Mouse (Mus musculus) CH12.LX (cell line): ENCODE measurements at regions not wholly inside any gene's neighbourhood (a gene's known extent, or its start where the extent isn't known, plus 50 kb on each side); places are given as distances from the start of the nearest gene placed in this dataset.

Source experiments
- DNase-seq: peaks from one replicate; pipeline ENCODE4 v3.0.0-alpha.2; 2013; ENCODE audit errors: extremely low read depth
- H3K27ac ChIP-seq: 2 replicates; pipeline ENCODE4 v1.5.1; 2012; ENCODE audit warnings: low read depth, mild to moderate bottlenecking, control low read depth, moderate library complexity; ENCODE audit not compliant: insufficient read depth
- H3K27me3 ChIP-seq: replicated peaks from 2 replicates; pipeline ENCODE3; 2012; ENCODE audit warnings: inconsistent platforms
- H3K36me3 ChIP-seq, 2 experiments: replicated peaks in 1 of 2; 2 replicates each; pipeline versions ENCODE3 to v1.6.1; 2012; ENCODE audit warnings: inconsistent platforms in 1 of 2, low read length in 1 of 2, mild to moderate bottlenecking in 1 of 2, mixed read lengths in 1 of 2, moderate library complexity in 1 of 2; ENCODE audit not compliant: control insufficient read depth in 1 of 2, insufficient read depth in 1 of 2
- H3K4me1 ChIP-seq, 2 experiments: 2 replicates each; pipeline ENCODE4 v1.6.1; 2012; ENCODE audit warnings: inconsistent platforms in 1 of 2, moderate library complexity in 1 of 2; ENCODE audit not compliant: insufficient read depth in 2 of 2, control insufficient read depth in 1 of 2
- H3K4me2 ChIP-seq: 2 replicates; pipeline ENCODE4 v1.6.1; 2012; ENCODE audit warnings: low read depth, mild to moderate bottlenecking, control low read depth; ENCODE audit not compliant: poor library complexity, insufficient read depth, severe bottlenecking
- H3K4me3 ChIP-seq, 3 experiments: fragments of 150-350 bp in 1 of 3; sonication (generic) in 1 of 3; replicated peaks in 1 of 3; 2 replicates each; pipeline versions ENCODE3 to v1.5.1; 2011 to 2012; ENCODE audit warnings: low read depth in 2 of 3, low read length in 2 of 3, mild to moderate bottlenecking in 2 of 3, moderate library complexity in 2 of 3, control low read depth in 1 of 3, improper control_type of control experiment in 1 of 3, inconsistent platforms in 1 of 3, mixed read lengths in 1 of 3; ENCODE audit not compliant: poor library complexity in 1 of 3
- H3K79me2 ChIP-seq: replicated peaks from 2 replicates; pipeline ENCODE4 v1.6.1; 2012; ENCODE audit warnings: mild to moderate bottlenecking, moderate library complexity; ENCODE audit not compliant: control insufficient read depth, poor library complexity, insufficient read depth, severe bottlenecking; ENCODE audit errors: extremely low read depth
- H3K9ac ChIP-seq: 2 replicates; pipeline ENCODE4 v1.6.1; 2012; ENCODE audit warnings: low read depth, mild to moderate bottlenecking, control low read depth, moderate library complexity; ENCODE audit not compliant: insufficient read depth
- H3K9me3 ChIP-seq: replicated peaks from 2 replicates; pipeline ENCODE3; 2012; ENCODE audit warnings: low read length, inconsistent platforms, mixed read lengths
- BHLHE40 ChIP-seq: IDR thresholded peaks from 2 replicates; pipeline ENCODE4 v1.6.1; 2011; ENCODE audit warnings: mild to moderate bottlenecking, low read depth, low read length, improper control_type of control experiment
- CHD1 ChIP-seq: IDR thresholded peaks from 2 replicates; pipeline ENCODE4 v1.6.1; 2012; ENCODE audit warnings: low read depth, low read length, improper control_type of control experiment, inconsistent platforms
- CHD2 ChIP-seq: IDR thresholded peaks from 2 replicates; pipeline ENCODE4 v1.6.1; 2011; ENCODE audit warnings: low read length, improper control_type of control experiment
- E2F4 ChIP-seq: IDR thresholded peaks from 2 replicates; pipeline ENCODE4 v1.6.1; 2011; ENCODE audit warnings: low read depth, low read length, improper control_type of control experiment; ENCODE audit not compliant: insufficient replicate concordance
- ELF1 ChIP-seq: IDR thresholded peaks from 2 replicates; pipeline ENCODE4 v1.6.1; 2014; ENCODE audit warnings: low read depth, mild to moderate bottlenecking, inconsistent platforms, low read length, improper control_type of control experiment
- EP300 ChIP-seq: IDR thresholded peaks from 2 replicates; pipeline ENCODE4 v1.6.1; 2011; ENCODE audit warnings: low read length, improper control_type of control experiment
- GABPA ChIP-seq: IDR thresholded peaks from 2 replicates; pipeline ENCODE4 v1.6.1; 2012; ENCODE audit warnings: low read depth, low read length, improper control_type of control experiment, inconsistent platforms; ENCODE audit not compliant: insufficient replicate concordance
- IRF4 ChIP-seq: IDR thresholded peaks from 2 replicates; pipeline ENCODE4 v1.6.1; 2014; ENCODE audit warnings: low read depth, mild to moderate bottlenecking, inconsistent platforms, low read length, improper control_type of control experiment
- JUN ChIP-seq: IDR thresholded peaks from 2 replicates; pipeline ENCODE4 v1.6.1; 2011; ENCODE audit warnings: low read depth, mild to moderate bottlenecking, low read length, improper control_type of control experiment, moderate library complexity; ENCODE audit not compliant: insufficient read depth
- MAFK ChIP-seq: IDR thresholded peaks from 2 replicates; pipeline ENCODE4 v1.6.1; 2011; ENCODE audit warnings: low read length, improper control_type of control experiment; ENCODE audit not compliant: insufficient replicate concordance
- MAX ChIP-seq: IDR thresholded peaks from 2 replicates; pipeline ENCODE4 v1.6.1; 2011; ENCODE audit warnings: low read length, improper control_type of control experiment
- MAZ ChIP-seq: IDR thresholded peaks from 2 replicates; pipeline ENCODE4 v1.6.1; 2012; ENCODE audit warnings: low read depth, mild to moderate bottlenecking, inconsistent platforms, low read length, improper control_type of control experiment, moderate library complexity
- MEF2A ChIP-seq: IDR thresholded peaks from 2 replicates; pipeline ENCODE4 v1.6.1; 2014; ENCODE audit warnings: low read depth, mild to moderate bottlenecking, inconsistent platforms, low read length, improper control_type of control experiment, borderline replicate concordance
- PAX5 ChIP-seq: IDR thresholded peaks from 2 replicates; pipeline ENCODE4 v1.6.1; 2012; ENCODE audit warnings: low read length, inconsistent platforms, mixed read lengths
- POLR2A ChIP-seq: IDR thresholded peaks from 2 replicates; pipeline ENCODE4 v1.6.1; 2011; ENCODE audit warnings: low read depth, mild to moderate bottlenecking, improper control_type of control experiment, low read length
- POLR2AphosphoS2 ChIP-seq: IDR thresholded peaks from 2 replicates; pipeline ENCODE4 v1.6.1; 2011; ENCODE audit warnings: low read depth, low read length, improper control_type of control experiment
- RAD21 ChIP-seq: IDR thresholded peaks from 2 replicates; pipeline ENCODE4 v1.6.1; 2011; ENCODE audit warnings: low read depth, mild to moderate bottlenecking, low read length, improper control_type of control experiment, moderate library complexity
- TBP ChIP-seq: conservative IDR thresholded peaks from 2 replicates; pipeline ENCODE4 v1.6.1; 2011; ENCODE audit warnings: low read depth, low read length, improper control_type of control experiment
- UBTF ChIP-seq: IDR thresholded peaks from 2 replicates; pipeline ENCODE4 v1.6.1; 2012; ENCODE audit warnings: low read depth, mild to moderate bottlenecking, inconsistent platforms, low read length, improper control_type of control experiment, moderate library complexity
- USF1 ChIP-seq: IDR thresholded peaks from 2 replicates; pipeline ENCODE4 v1.6.1; 2014; ENCODE audit warnings: low read depth, mild to moderate bottlenecking, inconsistent platforms, low read length, improper control_type of control experiment
- USF2 ChIP-seq: conservative IDR thresholded peaks from 2 replicates; pipeline ENCODE4 v1.6.1; 2011; ENCODE audit warnings: low read depth, low read length, improper control_type of control experiment
- ZC3H11A ChIP-seq: IDR thresholded peaks from 2 replicates; pipeline ENCODE4 v1.6.1; 2012; ENCODE audit warnings: low read depth, mild to moderate bottlenecking, inconsistent platforms, low read length, improper control_type of control experiment
- ZKSCAN1 ChIP-seq: IDR thresholded peaks from 2 replicates; pipeline ENCODE4 v1.6.1; 2012; ENCODE audit warnings: low read depth, inconsistent platforms, low read length, improper control_type of control experiment, borderline replicate concordance
- ZMIZ1 ChIP-seq: IDR thresholded peaks from 2 replicates; pipeline ENCODE4 v1.6.1; 2012; ENCODE audit warnings: low read depth, mild to moderate bottlenecking, inconsistent platforms, low read length, improper control_type of control experiment
- ZNF384 ChIP-seq: IDR thresholded peaks from 2 replicates; pipeline ENCODE4 v1.6.1; 2012; ENCODE audit warnings: low read depth, low read length, improper control_type of control experiment, inconsistent platforms
- dilution Hi-C: fragments of 300-500 bp; cut with MboI; formaldehyde crosslinking; loops from 2 replicates; pipeline ENCODE4 v1.14.3; 2020; ENCODE audit warnings: low sequenced_read_pairs; ENCODE audit not compliant: extremely low pct_unique_long_range_greater_than_20kb, extremely low pct_ligation_motif_present
- in situ Hi-C: fragments of 300-500 bp; cut with MboI; formaldehyde crosslinking; loops from 3 replicates; pipeline ENCODE4 v1.14.3; 2019; ENCODE audit warnings: low sequenced_read_pairs, low pct_ligation_motif_present, low pct_unique_long_range_greater_than_20kb, mixed read lengths

GRCm38 (mm10) chrX:9738904-9739303 lies 76.1 kb upstream of the Dynlt3 start:
- TF ChIP-seq BHLHE40 (no peak), PAX5 (no peak), USF1 (no peak), CHD1 (no peak), POLR2AphosphoS2 (no peak), UBTF (no peak), CHD2 (no peak), MAZ (no peak), IRF4 (no peak), MAX (no peak), ELF1 (no peak), MAFK (no peak)
- no peaks in the 10 kb centered on the region for H3K27me3 ChIP-seq
- H3K4me3 ChIP-seq, result no peak overlapping the region
- no peaks in the 10 kb centered on the region for H3K79me2 ChIP-seq
- in situ Hi-C loops, result no loop called here
- no peak overlapping the region for H3K9ac ChIP-seq
- H3K9me3 ChIP-seq, result no peaks in the 10 kb centered on the region
- H3K36me3 ChIP-seq, result no peaks in the 10 kb centered on the region
- no peaks in the 10 kb centered on the region for H3K4me1 ChIP-seq
- DNase-seq, result no peak
- dilution Hi-C loops, result no loop called here
- H3K4me2 ChIP-seq, result no peak overlapping the region
- H3K27ac ChIP-seq, result no peak overlapping the region

- H3K9me3 ChIP-seq, result no peaks in the 10 kb centered on the region
- no peak overlapping the region for H3K27ac ChIP-seq
- no peaks in the 10 kb centered on the region for H3K4me1 ChIP-seq
- no peak for DNase-seq
- H3K4me3 ChIP-seq, result no peak overlapping the region
- dilution Hi-C loops (no loop called here), in situ Hi-C loops (no loop called here)
- H3K27me3 ChIP-seq, result no peaks in the 10 kb centered on the region
- TF ChIP-seq CHD1 (no peak), POLR2A (no peak), EP300 (no peak), CHD2 (no peak), ZMIZ1 (no peak), ZKSCAN1 (no peak), USF1 (no peak), ZNF384 (no peak), E2F4 (no peak), RAD21 (no peak), IRF4 (no peak), MAZ (no peak), JUN (no peak), GABPA (no peak), PAX5 (no peak), USF2 (no peak), MEF2A (no peak), TBP (no peak), ZC3H11A (no peak)
- H3K4me2 ChIP-seq, result no peak overlapping the region
- H3K36me3 ChIP-seq, result no peaks in the 10 kb centered on the region
- H3K9ac ChIP-seq, result no peak overlapping the region
- H3K79me2 ChIP-seq, result no peaks in the 10 kb centered on the region
Observed at GRCm38 (mm10) chrX:9742518-9742917, 79.7 kb upstream of the Dynlt3 start.
